ENCODE assay signal across 19 mouse cellular contexts in genomic region chr9:104172342-104172741, GRCm38 (mm10). TPM values are rescaled to one million over a fixed set of nuclear protein-coding genes. Genes with fewer than 3 reads are reported as not detected.
DNase-seq lines count a peak whose midpoint lies in the region; ATAC-seq and TF ChIP-seq lines count a peak whose summit lies in the region.
"Had no signal": no experiment of that assay in that cellular context is flagged by ENCODE, and none has a peak within 500 bp of the region (broad histone marks: within the 10 kb centered on the region; RNA-seq: fewer than 3 reads in every experiment).

No protein-coding gene starts in this region.

- H3K4me2 ChIP-seq in kidney, embryonic 14.5 days (replicated peaks; ENCODE audit: low read depth, low read length), result no peak overlapping the region
- no peak overlapping the region for H3K4me2 ChIP-seq in kidney, embryonic 15.5 days
- H3K4me2 ChIP-seq: embryonic facial prominence, embryonic 15.5 days; heart, embryonic 13.5 days; hindbrain, embryonic 15.5 days had no signal

- H3K27me3 ChIP-seq in kidney, adult 2 months (replicated peaks; ENCODE audit: control insufficient read depth, insufficient read depth, low read length), result no peaks in the 10 kb centered on the region
- H3K27me3 ChIP-seq in kidney, embryonic 14.5 days (ENCODE audit: control insufficient read depth, insufficient read depth, low read length), result no peaks in the 10 kb centered on the region
- H3K27me3 ChIP-seq in kidney, embryonic 15.5 days, result no peaks in the 10 kb centered on the region
- H3K27me3 ChIP-seq: embryonic facial prominence, embryonic 15.5 days; heart, embryonic 13.5 days; hindbrain, embryonic 15.5 days had no signal

- WGBS in kidney, adult 2 months, result 41% methylated on average over 6 of the region's 6 CpGs
- WGBS in kidney, embryonic 14.5 days, result 87% methylated on average over 6 of the region's 6 CpGs
- WGBS in kidney, embryonic 15.5 days, result 79% methylated on average over 6 of the region's 6 CpGs

- H3K4me1 ChIP-seq in kidney, adult 2 months (ENCODE audit: control insufficient read depth, insufficient read depth, low read length), result peaks cover 14% of the 10 kb centered on the region
- H3K4me1 ChIP-seq in kidney, embryonic 14.5 days (ENCODE audit: control insufficient read depth, insufficient read depth, low read length), result no peaks in the 10 kb centered on the region
- no peaks in the 10 kb centered on the region for H3K4me1 ChIP-seq in kidney, embryonic 15.5 days
- H3K4me1 ChIP-seq: embryonic facial prominence, embryonic 15.5 days; forebrain, embryonic 10.5 days; heart, embryonic 13.5 days; hindbrain, embryonic 15.5 days had no signal

- no peaks in the 10 kb centered on the region for H3K9me3 ChIP-seq in kidney, embryonic 14.5 days (ENCODE audit: control insufficient read depth, low read length)
- no peaks in the 10 kb centered on the region for H3K9me3 ChIP-seq in kidney, embryonic 15.5 days (replicated peaks)
- H3K9me3 ChIP-seq: embryonic facial prominence, embryonic 15.5 days; forebrain, embryonic 10.5 days; heart, embryonic 13.5 days; hindbrain, embryonic 15.5 days had no signal

- H3K9ac ChIP-seq in kidney, embryonic 14.5 days (ENCODE audit: low read depth, low read length), result no peak overlapping the region
- no peak overlapping the region for H3K9ac ChIP-seq in kidney, embryonic 15.5 days
- H3K9ac ChIP-seq: embryonic facial prominence, embryonic 15.5 days; heart, embryonic 13.5 days; hindbrain, embryonic 15.5 days had no signal

- DNase-seq in kidney, adult 2 months, result peak; percentile 79
- peak; percentile 50 to 74 for DNase-seq in kidney, adult 8-10 months
- peak; percentile 24 to 67 for DNase-seq in kidney, postnatal 25 days
- no peak for DNase-seq in spleen, postnatal 36 days (ENCODE audit: low spot score in 2 of 2)
- DNase-seq in heart, adult 18-20 months, result no peak
- DNase-seq: adrenal gland, adult 8-10 months; cerebellum, adult 11 months; cerebellum, adult 8-10 months; cerebellum, postnatal 14 days; embryo, embryonic 11 days; heart, postnatal 36 days had no signal

- no peak for TF ChIP-seq CTCF in kidney, adult 2 months (conservative IDR thresholded peaks at IDR 0.05; ENCODE audit: insufficient read depth, insufficient read length, low read depth, low read length)

- TF ChIP-seq POLR2A in kidney, adult 2 months (IDR thresholded peaks at IDR 0.05; ENCODE audit: low read depth, low read length), result no peak

- H3K27ac ChIP-seq in kidney, adult 2 months (ENCODE audit: insufficient read depth, low read depth, low read length), result peak overlapping the region; percentile 93
- H3K27ac ChIP-seq in kidney, embryonic 14.5 days (ENCODE audit: low read depth, low read length), result no peak overlapping the region
- H3K27ac ChIP-seq in kidney, embryonic 15.5 days, result 0 out of 2 replicates have a peak overlapping the region, but pooled peaks have one; percentile 45
- H3K27ac ChIP-seq: embryonic facial prominence, embryonic 15.5 days; forebrain, embryonic 10.5 days; heart, embryonic 13.5 days; hindbrain, embryonic 15.5 days had no signal

- peaks cover 7% of the 10 kb centered on the region for H3K36me3 ChIP-seq in kidney, adult 2 months (ENCODE audit: control insufficient read depth, insufficient read depth, low read length)
- peaks cover 67% of the 10 kb centered on the region for H3K36me3 ChIP-seq in kidney, embryonic 14.5 days (ENCODE audit: control insufficient read depth, insufficient read depth, low read length)
- peaks cover 90% of the 10 kb centered on the region for H3K36me3 ChIP-seq in kidney, embryonic 15.5 days

- H3K4me3 ChIP-seq in kidney, adult 2 months (ENCODE audit: insufficient read depth, low read depth, low read length), result no peak overlapping the region
- no peak overlapping the region for H3K4me3 ChIP-seq in kidney, embryonic 14.5 days (ENCODE audit: low read length)
- no peak overlapping the region for H3K4me3 ChIP-seq in kidney, embryonic 15.5 days (replicated peaks)
- H3K4me3 ChIP-seq: embryonic facial prominence, embryonic 15.5 days; erythroblast, embryonic 14.5 days; forebrain, embryonic 10.5 days; heart, embryonic 13.5 days; hindbrain, embryonic 15.5 days had no signal

- no peak for ATAC-seq in kidney, embryonic 14.5 days (ENCODE audit: low FRiP score, low TSS enrichment)
- no peak for ATAC-seq in kidney, embryonic 15.5 days (replicated peaks; ENCODE audit: low FRiP score)
- ATAC-seq: forebrain, embryonic 14.5 days had no signal

RNA-seq across cellular contexts. Expression of gene Ackr4, which starts 45.6 kb away (rescaled TPM):
- polyA plus RNA-seq in kidney, adult 2 months (2012; rRNA removed), result 0.35 and 0.64 TPM in 2 replicates
- polyA plus RNA-seq in kidney, embryonic 14.5 days (2014; fragmentation: Nextera tagmentation; extraction: Ambion mirVana), result 0.43 and 1.3 TPM in 2 replicates
- polyA plus RNA-seq in kidney, embryonic 15.5 days (2015; fragmentation: Nextera tagmentation; extraction: Ambion mirVana), result 1.8 and 3.1 TPM in 2 replicates
- 1 to 10 TPM; 1.8 to 1.9 TPM for total RNA-seq in heart, adult 18-20 months (2021)
- polyA plus RNA-seq: erythroblast, embryonic 14.5 days had no signal

Comparison
In these comparisons a context has a peak if more than half of its experiments do, and no peak if none do; other contexts are left out.
1. DNase-seq: peak in kidney, adult 2 months (single experiment), kidney, adult 8-10 months (2 of 2) and kidney, postnatal 25 days (2 of 2); none in spleen, postnatal 36 days (0 of 2) and heart, adult 18-20 months (0 of 2).